Mouse (Mus musculus) ES-E14 (cell line): Measurements from ENCODE around the gene Dlgap5. TPM values are rescaled to one million over a fixed set of nuclear protein-coding genes. Genes with fewer than 3 reads are reported as not detected.

Experiments
- DNase-seq: peaks from one replicate; pipeline ENCODE4 v3.0.0-alpha.2; 2013; ENCODE audit warnings: low read depth, low spot score
- H3K27ac ChIP-seq: 2 replicates; pipeline ENCODE4 v1.5.1; 2012; ENCODE audit warnings: low read depth, mild to moderate bottlenecking, low read length, moderate library complexity, mixed read lengths; ENCODE audit not compliant: poor library complexity, insufficient read depth, severe bottlenecking
- H3K36me3 ChIP-seq: 2 replicates; pipeline ENCODE4 v1.6.1; 2012; ENCODE audit warnings: mild to moderate bottlenecking, low read length, moderate library complexity, mixed read lengths; ENCODE audit not compliant: control insufficient read depth, poor library complexity, insufficient read depth, severe bottlenecking
- H3K4me1 ChIP-seq, 2 experiments: fragments of 150-350 bp in 1 of 2; sonication (generic) in 1 of 2; 2 replicates each; pipeline ENCODE4 v1.6.1; 2012; ENCODE audit warnings: low read length in 2 of 2, mild to moderate bottlenecking in 1 of 2, mixed read lengths in 1 of 2; ENCODE audit not compliant: control insufficient read depth in 2 of 2, insufficient read depth in 2 of 2, poor library complexity in 1 of 2
- H3K4me3 ChIP-seq, 2 experiments: fragments of 150-350 bp in 1 of 2; sonication (generic) in 1 of 2; 2 replicates each; pipeline ENCODE4 v1.5.1; 2012; ENCODE audit warnings: low read length in 2 of 2, low read depth in 1 of 2, mild to moderate bottlenecking in 1 of 2, mixed read lengths in 1 of 2; ENCODE audit not compliant: insufficient read depth in 1 of 2, poor library complexity in 1 of 2, severe bottlenecking in 1 of 2
- H3K9ac ChIP-seq: 2 replicates; pipeline ENCODE4 v1.6.1; 2012; ENCODE audit warnings: low read depth, mild to moderate bottlenecking, low read length, mixed read lengths; ENCODE audit not compliant: poor library complexity, insufficient read depth, severe bottlenecking
- H3K9me3 ChIP-seq: fragments of 150-350 bp; sonication (generic); 2 replicates; pipeline ENCODE4 v1.6.1; 2012; ENCODE audit warnings: low read depth, mild to moderate bottlenecking, low read length; ENCODE audit not compliant: control insufficient read depth, insufficient read depth
- CHD2 ChIP-seq: IDR thresholded peaks from 2 replicates; pipeline ENCODE4 v1.6.1; 2014; ENCODE audit warnings: mild to moderate bottlenecking, low read depth, low read length, inconsistent platforms
- HCFC1 ChIP-seq: IDR thresholded peaks from 2 replicates; pipeline ENCODE4 v1.6.1; 2012; ENCODE audit warnings: low read length, inconsistent platforms, borderline replicate concordance; ENCODE audit not compliant: insufficient read depth
- MAFK ChIP-seq: IDR thresholded peaks from 2 replicates; pipeline ENCODE4 v1.6.1; 2014; ENCODE audit warnings: mild to moderate bottlenecking, low read depth, low read length, inconsistent platforms; ENCODE audit not compliant: insufficient read depth
- ZC3H11A ChIP-seq: IDR thresholded peaks from 2 replicates; pipeline ENCODE4 v1.6.1; 2012; ENCODE audit warnings: low read depth, mild to moderate bottlenecking, inconsistent platforms, low read length, borderline replicate concordance
- ZNF384 ChIP-seq: IDR thresholded peaks from 2 replicates; pipeline ENCODE4 v1.6.1; 2012; ENCODE audit warnings: low read depth, low read length, inconsistent platforms
- in situ Hi-C, 2 experiments: fragments of 600-800 bp; cut with MboI; formaldehyde crosslinking; loops; one replicate each; pipeline ENCODE4 v1.15.1; 2025; ENCODE audit warnings: low sequenced_read_pairs in 2 of 2, inconsistent platforms in 1 of 2; ENCODE audit not compliant: unreplicated experiment in 2 of 2
- total RNA-seq: library from RNA; depleted of rRNA; stranded (reverse); fragments of 300-350 nt; gene quantifications from 2 replicates; pipeline ENCODE4 v1.2.3, GENCODE M21; 2012

Gene Dlgap5
- total RNA-seq, 1 experiment, result 46.8 TPM

- H3K4me1 ChIP-seq, result peaks cover 3 to 14% of the 10 kb centered on the region in 2 experiments; a peak in 3 of 4 replicates
- no peak overlapping the region for H3K27ac ChIP-seq
- H3K4me3 ChIP-seq, result no peak overlapping the region
- in situ Hi-C loops, result no loop called here
- H3K36me3 ChIP-seq, result no peaks in the 10 kb centered on the region
- TF ChIP-seq HCFC1, result no peak
- TF ChIP-seq MAFK, result no peak
- TF ChIP-seq CHD2, result no peak
- TF ChIP-seq ZNF384, result no peak
- TF ChIP-seq ZC3H11A, result no peak
- H3K9me3 ChIP-seq, result no peaks in the 10 kb centered on the region
- DNase-seq, result no peak
- H3K9ac ChIP-seq, result peak overlapping the region; percentile 28; the same call in 1 of the 2 replicates
Measured at GRCm38 (mm10) chr14:47354948-47355347, 63.3 kb downstream of the Dlgap5 start.

GRCm38 (mm10) chr14:47354111-47354577 lies 64.1 kb downstream of the Dlgap5 start:
- no peaks in the 10 kb centered on the region for H3K9me3 ChIP-seq
- peak overlapping the region; percentile 56; the same call in 1 of the 2 replicates for H3K9ac ChIP-seq
- H3K27ac ChIP-seq, result 0 out of 2 replicates have a peak overlapping the region, but pooled peaks have one; percentile 50
- in situ Hi-C loops, result no loop called here
- TF ChIP-seq CHD2 (no peak), ZC3H11A (no peak), MAFK (peak; percentile 59; the same call in 1 of the 2 replicates), ZNF384 (peak; percentile 75), HCFC1 (0 out of 2 replicates have a peak, but pooled peaks have one; percentile 42)
- DNase-seq, result peak; percentile 73
- H3K4me1 ChIP-seq, result peaks cover 0 to 12% of the 10 kb centered on the region in 2 experiments; a peak in 2 of 4 replicates
- 0 out of 4 replicates have a peak overlapping the region, but pooled peaks of 1 of the 2 experiments have one; percentile 18 for H3K4me3 ChIP-seq
- no peaks in the 10 kb centered on the region for H3K36me3 ChIP-seq

- no peak overlapping the region for H3K9ac ChIP-seq
- DNase-seq, result no peak
- peaks cover 0 to 12% of the 10 kb centered on the region in 2 experiments; a peak in 2 of 4 replicates for H3K4me1 ChIP-seq
- no peak for TF ChIP-seq ZC3H11A
- no peak for TF ChIP-seq ZNF384
- no peak for TF ChIP-seq MAFK
- no peak for TF ChIP-seq CHD2
- TF ChIP-seq HCFC1, result no peak
- H3K36me3 ChIP-seq, result no peaks in the 10 kb centered on the region
- in situ Hi-C loops, result no loop called here
- no peaks in the 10 kb centered on the region for H3K9me3 ChIP-seq
- H3K4me3 ChIP-seq, result no peak overlapping the region
- no peak overlapping the region for H3K27ac ChIP-seq
Measured at GRCm38 (mm10) chr14:47353240-47353639, 65.0 kb downstream of the Dlgap5 start.

- Histone ChIP-seq H3K4me3 (no peak overlapping the region), H3K9me3 (no peaks in the 10 kb centered on the region), H3K27ac (no peak overlapping the region), H3K4me1 (peaks cover 0 to 12% of the 10 kb centered on the region in 2 experiments; a peak in 2 of 4 replicates), H3K9ac (no peak overlapping the region), H3K36me3 (no peaks in the 10 kb centered on the region)
- DNase-seq, result no peak
- TF ChIP-seq ZC3H11A, result no peak
- no peak for TF ChIP-seq MAFK
- no peak for TF ChIP-seq HCFC1
- TF ChIP-seq ZNF384, result no peak
- TF ChIP-seq CHD2, result no peak
- in situ Hi-C loops, result no loop called here
Measured at GRCm38 (mm10) chr14:47352272-47352671, 65.9 kb downstream of the Dlgap5 start.
